Mouse (Mus musculus) granulocyte monocyte progenitor cell, adult 5-6 weeks (primary cell): Measurements from ENCODE around the gene Ppp1r9a. TPM values are rescaled to one million over a fixed set of nuclear protein-coding genes. Genes with fewer than 3 reads are reported as not detected.

Source experiments
- ATAC-seq: replicated peaks from 2 replicates; pipeline ENCODE4 v1.8.0; 2016; ENCODE audit warnings: mild to moderate bottlenecking, moderate TSS enrichment, inconsistent platforms; ENCODE audit not compliant: poor library complexity, severe bottlenecking
- total RNA-seq, 2 experiments: library from RNA; stranded (forward) in 1 of 2; stranded (reverse) in 1 of 2; fragments of 200-712, 200-1000 nt in 1 of 2; fragments of >200 nt in 1 of 2; fragmentation: Nextera tagmentation in 1 of 2; gene quantifications; 2 replicates each; pipeline ENCODE4 v1.2.3; 2014 to 2017

Ppp1r9a gene
- total RNA-seq, 2 experiments from 2014 or later = 3.3 to 4.3 TPM

DNA sequence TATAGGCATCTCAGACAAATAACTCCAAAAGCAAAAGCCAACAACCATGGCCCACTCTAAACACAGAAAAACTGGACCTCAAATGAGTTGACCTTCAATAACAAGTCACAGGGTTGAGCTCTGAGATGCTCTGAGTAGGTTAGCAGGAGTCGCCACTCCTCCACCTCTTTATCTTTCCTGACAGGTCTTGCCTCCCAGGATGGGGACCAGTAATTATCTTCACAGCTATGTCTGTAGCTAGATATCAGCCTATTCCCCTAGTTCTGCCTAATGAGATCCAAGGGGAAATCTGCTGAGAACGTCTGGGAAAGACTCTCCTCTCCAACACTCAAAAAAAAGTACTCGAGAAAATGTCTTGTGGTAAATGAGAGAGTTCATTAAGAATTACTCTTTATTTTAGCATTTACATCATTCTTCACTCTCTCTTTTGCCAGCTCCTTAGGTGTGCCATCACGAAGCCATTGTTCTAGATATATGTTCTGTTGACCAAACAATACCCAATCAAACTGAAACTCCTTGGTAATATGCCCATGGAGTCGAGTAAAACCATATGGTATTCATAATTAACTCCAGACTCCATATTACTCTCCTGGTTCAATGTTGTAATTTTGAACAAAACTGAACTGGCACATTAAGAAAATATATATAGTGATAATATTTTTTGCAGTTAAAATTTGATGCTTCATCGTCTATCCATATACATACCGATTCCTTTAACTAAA, 283.7 kb downstream of the Ppp1r9a start:
- ATAC-seq = no peak

GRCm38 (mm10) chr6:5187586-5187985, 284.9 kb downstream of the Ppp1r9a start:
- no peak for ATAC-seq

DNA sequence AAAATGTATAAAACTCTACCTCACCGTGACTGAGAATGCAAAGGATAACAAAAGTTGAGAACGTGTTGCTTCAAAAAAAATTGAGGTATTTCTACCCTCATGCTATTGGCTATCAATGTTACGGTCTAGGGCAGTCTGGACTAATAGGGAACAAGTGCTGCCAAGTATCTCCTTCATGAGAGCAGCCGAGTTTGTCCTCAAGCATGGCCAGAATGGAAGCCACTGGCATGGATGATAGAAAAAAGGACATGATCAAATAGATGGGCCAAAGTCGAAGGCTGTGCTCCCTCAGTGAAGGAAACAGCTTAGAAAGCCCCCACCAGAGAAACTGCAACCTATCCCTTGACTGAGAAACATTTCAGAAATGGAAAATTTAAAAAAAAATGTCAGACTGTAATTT, 285.3 kb downstream of the Ppp1r9a start:
- no peak for ATAC-seq

GRCm38 (mm10) chr6:5188938-5189337, 286.2 kb downstream of the Ppp1r9a start:
- no peak for ATAC-seq

- ATAC-seq = no peak
Observed at GRCm38 (mm10) chr6:5189507-5189906, 286.8 kb downstream of the Ppp1r9a start.

DNA sequence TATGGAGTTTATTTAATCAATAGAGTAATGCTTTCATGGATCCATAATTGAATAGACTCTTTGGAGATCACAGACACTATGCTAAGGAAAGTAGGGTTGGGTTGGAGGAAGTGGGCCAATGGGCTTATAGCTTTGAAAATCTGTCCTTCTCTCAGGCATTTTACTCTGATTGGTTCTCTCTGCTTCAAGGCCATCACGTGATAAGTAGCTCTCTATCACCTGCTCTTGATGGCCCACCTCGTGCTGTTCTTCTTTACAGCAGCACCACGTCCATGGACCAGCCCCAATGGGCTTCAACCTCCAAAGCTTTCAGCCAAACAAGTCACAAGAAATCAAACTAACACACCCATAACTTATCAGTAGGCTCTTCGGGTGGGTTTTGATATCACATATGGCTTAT, 288.0 kb downstream of the Ppp1r9a start:
- no peak for ATAC-seq

DNA sequence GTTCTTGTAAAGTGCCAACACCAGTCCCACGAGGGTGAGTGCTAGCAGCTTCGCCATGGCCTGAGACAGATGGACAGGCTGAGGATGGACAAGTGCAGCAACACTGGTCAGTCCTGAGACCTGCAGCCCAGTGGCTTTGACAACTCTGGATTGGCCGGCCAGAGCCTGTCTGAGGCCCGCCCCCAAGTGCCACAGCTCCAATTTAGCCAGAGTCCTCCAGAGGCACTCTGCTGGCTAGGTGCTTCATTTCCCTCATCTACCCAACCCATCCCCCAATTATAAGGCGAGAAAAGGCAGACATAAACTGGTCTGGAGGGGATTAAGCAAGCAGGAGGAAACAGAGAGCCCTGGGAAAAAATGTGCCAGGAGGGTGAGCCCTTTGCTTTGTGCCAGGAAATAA, 291.0 kb downstream of the Ppp1r9a start, which contains the start of gene Pon1:
Pon1 (minus strand) TSS at position 254 of the 400 bp plus-strand sequence.
- no peak for ATAC-seq

DNA sequence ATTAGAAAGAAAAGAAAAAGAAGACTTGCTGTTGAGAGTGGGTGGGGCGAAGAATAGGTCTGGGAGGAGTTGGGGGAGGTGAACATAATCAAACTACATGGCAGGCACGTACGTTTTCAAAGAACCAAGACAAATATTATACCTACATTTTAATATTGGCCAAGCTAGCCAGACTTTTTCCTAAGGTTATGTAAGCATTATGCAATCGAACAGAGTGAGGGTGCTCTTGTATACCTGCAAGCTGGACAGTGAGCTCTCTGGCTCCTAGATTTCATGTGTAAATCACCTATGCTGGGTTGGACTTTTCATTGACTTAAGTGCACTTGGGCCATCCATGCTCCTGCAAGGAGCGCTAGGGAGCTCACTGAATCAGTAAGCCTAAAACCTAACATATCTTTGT, 295.9 kb downstream of the Ppp1r9a start:
- ATAC-seq = no peak

GRCm38 (mm10) chr6:5199376-5199905, 296.7 kb downstream of the Ppp1r9a start:
- peak; percentile 48; the same call in 1 of the 2 replicates for ATAC-seq

DNA sequence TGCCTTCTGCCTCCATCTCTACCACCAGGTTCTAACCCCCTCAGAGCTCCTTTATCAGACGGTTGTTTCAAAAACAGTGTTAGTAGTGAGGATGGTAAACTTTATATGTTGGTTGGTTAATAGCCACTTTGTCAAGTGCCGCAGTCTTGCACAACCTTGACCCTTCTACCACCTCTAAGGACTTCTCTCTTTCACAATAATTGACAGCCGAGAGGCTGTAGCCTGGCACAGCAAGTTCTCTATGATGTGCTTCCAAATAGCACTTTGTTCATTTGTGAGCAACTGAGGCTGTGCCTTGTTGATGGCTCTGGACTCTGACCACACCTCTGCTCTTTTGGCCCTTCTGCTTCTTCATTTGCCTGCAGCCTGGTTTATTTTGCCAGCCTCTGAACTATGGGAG, 297.2 kb downstream of the Ppp1r9a start:
- peak; percentile 97 for ATAC-seq

- ATAC-seq = peak; percentile 30
Observed at GRCm38 (mm10) chr6:5207817-5208216, 305.1 kb downstream of the Ppp1r9a start.

Other genes with a start within 250 kb of the Ppp1r9a start
- not detected in 2 replicates for gene Sgce, start 155.7 kb upstream of the Ppp1r9a start, total RNA-seq (2014; fragmentation: Nextera tagmentation)
- 1.0 and 2.3 TPM in 2 replicates for gene Sgce, start 155.7 kb upstream of the Ppp1r9a start, total RNA-seq (2017)
- not detected in 2 replicates for gene Peg10, start 155.6 kb upstream of the Ppp1r9a start, total RNA-seq (2014; fragmentation: Nextera tagmentation)
- gene Peg10, start 155.6 kb upstream of the Ppp1r9a start, total RNA-seq (2017) = 0.04 and 0.15 TPM in 2 replicates